Mouse (Mus musculus) myocyte (in vitro differentiated cells): ENCODE results near the gene Adamts17.

Experiments
- CEBPB ChIP-seq: IDR thresholded peaks from 2 replicates; pipeline ENCODE4 v1.6.1; 2011; ENCODE audit warnings: mild to moderate bottlenecking, moderate library complexity; ENCODE audit not compliant: poor library complexity, insufficient read depth, severe bottlenecking
- E2F4 ChIP-seq: IDR thresholded peaks from one replicate; pipeline ENCODE4 v1.6.1; 2011; ENCODE audit warnings: mild to moderate bottlenecking, control low read depth, moderate library complexity; ENCODE audit not compliant: insufficient read depth
- MAX ChIP-seq: IDR thresholded peaks from one replicate; pipeline ENCODE4 v1.6.1; 2011; ENCODE audit warnings: low read depth, mild to moderate bottlenecking, control low read depth
- MYOG ChIP-seq, 3 experiments: IDR thresholded peaks; one replicate each; pipeline ENCODE4 v1.6.1; 2011; ENCODE audit warnings: control low read depth in 2 of 3, low read depth in 2 of 3, mild to moderate bottlenecking in 2 of 3; ENCODE audit not compliant: insufficient read length in 2 of 3, control insufficient read depth in 1 of 3, insufficient read depth in 1 of 3
- POLR2A ChIP-seq: IDR thresholded peaks from one replicate; pipeline ENCODE4 v1.6.1; 2011; ENCODE audit warnings: low read depth, mild to moderate bottlenecking, control low read depth, moderate library complexity; ENCODE audit not compliant: insufficient read length
- POLR2AphosphoS2 ChIP-seq: IDR thresholded peaks from one replicate; pipeline ENCODE4 v1.6.1; 2011; ENCODE audit warnings: low read depth, control low read depth; ENCODE audit not compliant: insufficient read length
- TCF12 ChIP-seq: IDR thresholded peaks from one replicate; pipeline ENCODE4 v1.6.1; 2011; ENCODE audit warnings: mild to moderate bottlenecking, control low read depth; ENCODE audit not compliant: poor library complexity, insufficient read depth, severe bottlenecking
- USF1 ChIP-seq: IDR thresholded peaks from one replicate; pipeline ENCODE4 v1.6.1; 2011; ENCODE audit warnings: low read depth, mild to moderate bottlenecking, control low read depth, moderate library complexity

- TF ChIP-seq CEBPB (no peak), USF1 (no peak), E2F4 (no peak), POLR2A (no peak), POLR2AphosphoS2 (no peak), MYOG (IDR thresholded peaks at IDR 0.05; ENCODE audit: control insufficient read depth in 1 of 3, insufficient read depth in 1 of 3, insufficient read length in 2 of 3, low read depth in 2 of 3) (no peak), TCF12 (no peak), MAX (no peak)
Observed at GRCm38 (mm10) chr7:66923595-66923994, 84.1 kb downstream of the Adamts17 start.
